Mouse (Mus musculus): Measurements from ENCODE around the gene Anapc15-ps. TPM values are rescaled to one million over a fixed set of nuclear protein-coding genes. Genes with fewer than 3 reads are reported as not detected.
"Not testable (repeated sequence)": the region's sequence is repeated elsewhere in the genome, so short reads cannot be mapped to it uniquely, and the experiment has no call there.

The Anapc15-ps gene
- total RNA-seq, 1 experiment from 2014 or later = not detected

DNA sequence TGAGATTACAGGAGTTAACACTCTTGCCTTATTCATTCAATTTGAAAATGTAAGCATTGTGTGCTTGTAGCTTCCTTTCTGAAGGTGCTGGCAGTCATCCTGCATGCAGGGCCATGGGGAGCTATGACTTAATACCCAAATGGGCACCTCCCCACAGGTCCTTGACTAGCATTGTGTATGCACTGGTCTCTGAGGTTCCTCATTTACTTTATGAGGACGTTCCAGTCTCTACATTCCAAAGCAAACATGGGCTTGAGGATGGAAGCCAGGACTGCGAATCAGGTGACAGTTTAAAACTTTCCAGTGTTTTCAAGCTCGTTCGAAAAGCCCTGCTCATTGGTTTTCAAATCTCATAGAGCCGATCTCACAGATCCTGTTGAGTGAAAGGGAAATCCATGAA is 21.1 kb downstream of the Anapc15-ps start:
- no peak for ATAC-seq (replicated peaks in 1 of 2; ENCODE audit: insufficient read depth in 1 of 2, low FRiP score in 2 of 2, low TSS enrichment in 1 of 2, low read depth in 1 of 2, poor library complexity in 2 of 2, severe bottlenecking in 2 of 2)

- no peak for ATAC-seq (replicated peaks in 1 of 2; ENCODE audit: insufficient read depth in 1 of 2, low FRiP score in 2 of 2, low TSS enrichment in 1 of 2, low read depth in 1 of 2, poor library complexity in 2 of 2, severe bottlenecking in 2 of 2)
Measured at GRCm38 (mm10) chr10:95648326-95648888, 24.8 kb downstream of the Anapc15-ps start.

- peak in 1 of 2 experiments; percentile 53; a peak in 1 of 4 replicates for ATAC-seq (replicated peaks in 1 of 2; ENCODE audit: insufficient read depth in 1 of 2, low FRiP score in 2 of 2, low TSS enrichment in 1 of 2, low read depth in 1 of 2, poor library complexity in 2 of 2, severe bottlenecking in 2 of 2)
Measured at GRCm38 (mm10) chr10:95647128-95647527, 26.1 kb downstream of the Anapc15-ps start.

GRCm38 (mm10) chr10:95646576-95646975 is 26.7 kb downstream of the Anapc15-ps start:
- no peak for ATAC-seq (replicated peaks in 1 of 2; ENCODE audit: insufficient read depth in 1 of 2, low FRiP score in 2 of 2, low TSS enrichment in 1 of 2, low read depth in 1 of 2, poor library complexity in 2 of 2, severe bottlenecking in 2 of 2)

DNA sequence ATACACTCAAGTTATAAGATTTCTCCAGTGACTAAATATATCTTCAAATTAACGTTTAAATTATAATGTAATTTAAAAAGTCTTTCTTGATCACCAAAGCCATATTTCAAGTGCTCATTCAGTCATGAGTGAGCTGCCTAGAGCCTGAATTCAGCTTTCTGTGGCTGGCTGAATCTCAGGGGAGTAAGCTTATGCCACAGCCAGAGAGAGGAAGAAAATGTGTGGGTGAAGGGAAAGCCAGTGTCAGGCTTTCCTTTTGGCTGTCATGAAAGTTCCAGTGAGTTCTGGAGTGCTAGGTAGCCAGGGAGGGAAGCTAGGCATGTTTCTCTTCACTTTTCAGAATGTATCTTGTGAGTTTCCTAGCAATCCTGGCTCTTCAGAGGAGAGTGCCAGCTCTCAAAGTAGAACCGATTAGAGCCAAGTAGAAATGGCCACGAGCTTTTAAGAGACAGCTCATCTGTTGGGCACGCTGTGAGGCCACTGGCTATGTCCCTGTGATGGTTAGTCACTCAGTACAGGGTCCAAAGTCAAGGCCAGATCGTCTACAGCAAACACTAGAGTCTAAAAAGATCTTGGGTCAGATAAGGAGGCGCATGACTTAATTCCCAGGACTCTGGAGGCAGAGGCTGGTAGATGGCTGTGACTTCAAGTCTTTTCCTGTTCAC is 29.4 kb downstream of the Anapc15-ps start:
- no peak for ATAC-seq (replicated peaks in 1 of 2; ENCODE audit: insufficient read depth in 1 of 2, low FRiP score in 2 of 2, low TSS enrichment in 1 of 2, low read depth in 1 of 2, poor library complexity in 2 of 2, severe bottlenecking in 2 of 2)

GRCm38 (mm10) chr10:95643042-95643441 is 30.2 kb downstream of the Anapc15-ps start:
- ATAC-seq (replicated peaks in 1 of 2; ENCODE audit: insufficient read depth in 1 of 2, low FRiP score in 2 of 2, low TSS enrichment in 1 of 2, low read depth in 1 of 2, poor library complexity in 2 of 2, severe bottlenecking in 2 of 2) = no peak

GRCm38 (mm10) chr10:95641335-95641734 is 31.9 kb downstream of the Anapc15-ps start:
- ATAC-seq (replicated peaks in 1 of 2; ENCODE audit: insufficient read depth in 1 of 2, low FRiP score in 2 of 2, low TSS enrichment in 1 of 2, low read depth in 1 of 2, poor library complexity in 2 of 2, severe bottlenecking in 2 of 2) = no peak

DNA sequence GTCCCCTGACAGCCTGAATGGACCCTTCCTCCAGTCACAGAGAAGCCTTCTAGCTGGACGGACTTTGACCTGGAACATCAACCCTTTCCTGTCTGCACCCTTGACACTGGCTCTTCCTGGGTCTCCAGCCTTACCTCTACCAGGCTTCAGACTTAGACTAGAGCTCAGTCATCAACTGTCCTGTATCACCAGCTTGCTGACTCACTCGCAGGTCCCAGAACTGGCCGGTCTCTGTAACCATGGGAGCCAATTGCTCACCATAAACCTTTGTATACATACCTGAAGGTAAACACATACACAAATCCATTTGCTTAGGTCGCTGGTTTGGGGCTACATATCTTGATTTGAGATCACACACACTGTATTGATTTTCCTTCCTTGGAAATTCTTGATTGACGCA is 33.8 kb downstream of the Anapc15-ps start:
- ATAC-seq (replicated peaks in 1 of 2; ENCODE audit: insufficient read depth in 1 of 2, low FRiP score in 2 of 2, low TSS enrichment in 1 of 2, low read depth in 1 of 2, poor library complexity in 2 of 2, severe bottlenecking in 2 of 2) = no peak

DNA sequence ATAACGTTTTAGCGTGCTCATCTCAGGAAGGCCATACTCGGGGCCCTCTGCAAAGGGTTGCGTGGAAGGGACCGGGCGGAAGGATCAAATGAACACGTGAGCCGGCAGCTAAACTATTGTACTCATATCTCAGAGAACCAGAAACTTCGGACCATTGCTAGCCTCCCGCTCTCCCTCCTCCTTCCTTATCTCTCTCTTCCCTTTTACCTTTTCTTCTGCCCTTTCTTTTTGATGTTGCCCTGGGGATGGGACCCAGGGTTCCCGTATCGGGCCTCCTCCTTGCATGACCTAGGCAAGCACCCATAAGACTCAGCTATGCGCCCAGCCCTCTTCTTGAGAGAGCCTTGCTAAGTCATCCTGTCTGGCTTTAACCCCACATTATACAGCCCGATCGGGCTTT is 38.5 kb downstream of the Anapc15-ps start:
- ATAC-seq (replicated peaks in 1 of 2; ENCODE audit: insufficient read depth in 1 of 2, low FRiP score in 2 of 2, low TSS enrichment in 1 of 2, low read depth in 1 of 2, poor library complexity in 2 of 2, severe bottlenecking in 2 of 2) = no peak; a peak in 1 of 4 replicates

- ATAC-seq (replicated peaks in 1 of 2; ENCODE audit: insufficient read depth in 1 of 2, low FRiP score in 2 of 2, low TSS enrichment in 1 of 2, low read depth in 1 of 2, poor library complexity in 2 of 2, severe bottlenecking in 2 of 2) = peak; percentile 49 to 85; a peak in 2 of 4 replicates
Measured at GRCm38 (mm10) chr10:95634261-95634660, 39.0 kb downstream of the Anapc15-ps start.

GRCm38 (mm10) chr10:95631568-95631967 is 41.7 kb downstream of the Anapc15-ps start:
- no peak for ATAC-seq (replicated peaks in 1 of 2; ENCODE audit: insufficient read depth in 1 of 2, low FRiP score in 2 of 2, low TSS enrichment in 1 of 2, low read depth in 1 of 2, poor library complexity in 2 of 2, severe bottlenecking in 2 of 2)

DNA sequence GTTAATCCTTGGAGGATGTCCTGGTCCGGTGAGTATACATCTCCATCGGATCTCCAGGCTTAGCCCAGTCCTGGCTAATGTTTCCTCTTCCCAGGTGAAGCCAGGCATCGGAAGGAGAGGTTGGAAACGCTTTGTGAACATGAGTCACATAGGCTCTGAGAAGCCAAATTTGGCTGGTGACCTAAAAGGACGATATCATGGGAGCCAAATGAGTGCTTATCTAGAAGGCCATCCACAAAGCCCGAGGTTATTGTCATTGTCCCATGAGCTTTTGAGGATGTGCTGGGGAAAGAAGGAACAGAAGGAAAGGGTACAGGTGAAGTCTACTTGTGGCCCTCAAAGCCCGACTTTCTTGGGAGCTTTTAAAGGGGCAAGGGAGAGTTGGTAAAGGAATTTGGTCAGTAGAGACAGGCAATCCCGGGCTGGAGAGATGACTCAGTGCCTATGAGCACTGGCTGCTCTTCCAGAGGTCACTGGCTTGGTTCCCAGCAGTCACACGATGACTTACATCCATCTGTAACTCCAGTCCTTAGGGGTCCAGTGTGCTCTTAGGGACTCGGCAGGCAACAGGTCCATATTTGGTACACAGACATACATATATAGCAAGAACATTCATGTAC is 42.4 kb downstream of the Anapc15-ps start:
- no peak for ATAC-seq (replicated peaks in 1 of 2; ENCODE audit: insufficient read depth in 1 of 2, low FRiP score in 2 of 2, low TSS enrichment in 1 of 2, low read depth in 1 of 2, poor library complexity in 2 of 2, severe bottlenecking in 2 of 2)

- not testable (repeated sequence) for ATAC-seq (replicated peaks in 1 of 2; ENCODE audit: insufficient read depth in 1 of 2, low FRiP score in 2 of 2, low TSS enrichment in 1 of 2, low read depth in 1 of 2, poor library complexity in 2 of 2, severe bottlenecking in 2 of 2)
Measured at GRCm38 (mm10) chr10:95630166-95630565, 43.1 kb downstream of the Anapc15-ps start.

DNA sequence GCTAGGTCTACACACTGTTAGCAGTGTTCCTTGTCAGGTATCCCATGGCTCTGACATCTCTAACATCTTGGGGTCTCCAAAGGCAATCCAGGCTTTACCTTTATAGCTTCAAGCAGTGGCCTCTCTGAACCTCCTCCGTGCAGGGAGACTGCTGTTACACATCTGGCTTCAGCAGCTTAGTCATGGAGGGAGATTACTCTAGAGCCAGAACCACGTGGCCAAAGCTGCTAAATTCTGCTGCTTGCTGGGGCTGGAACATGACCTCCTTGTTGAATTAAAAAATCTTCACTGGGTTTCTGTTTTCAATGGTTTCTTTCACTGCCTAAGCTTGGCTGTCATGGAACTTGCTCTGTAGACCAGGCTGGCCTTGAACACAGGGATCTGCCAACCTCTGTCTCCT is 44.9 kb downstream of the Anapc15-ps start:
- ATAC-seq (replicated peaks in 1 of 2; ENCODE audit: insufficient read depth in 1 of 2, low FRiP score in 2 of 2, low TSS enrichment in 1 of 2, low read depth in 1 of 2, poor library complexity in 2 of 2, severe bottlenecking in 2 of 2) = no peak

DNA sequence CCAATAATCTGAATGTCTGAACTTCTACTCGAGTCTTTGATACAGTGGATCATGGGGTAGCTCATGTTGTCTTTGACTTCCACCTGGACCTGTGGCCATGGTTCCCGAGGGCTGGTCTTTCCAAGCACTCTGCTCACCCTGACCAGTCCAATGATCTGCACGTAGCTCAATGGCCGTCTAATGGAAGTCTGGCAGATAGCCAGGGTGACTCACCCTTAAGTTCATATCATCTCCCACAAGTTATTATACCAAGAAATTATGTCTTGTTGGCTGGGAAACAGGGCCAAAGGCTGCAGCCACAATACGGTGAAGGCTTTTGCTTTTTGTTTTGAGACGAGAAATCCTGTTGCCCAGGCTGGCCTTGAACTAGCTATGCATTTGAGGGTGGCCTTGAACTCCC is 45.9 kb downstream of the Anapc15-ps start:
- no peak for ATAC-seq (replicated peaks in 1 of 2; ENCODE audit: insufficient read depth in 1 of 2, low FRiP score in 2 of 2, low TSS enrichment in 1 of 2, low read depth in 1 of 2, poor library complexity in 2 of 2, severe bottlenecking in 2 of 2)

GRCm38 (mm10) chr10:95625300-95625699 is 48.0 kb downstream of the Anapc15-ps start:
- ATAC-seq (replicated peaks in 1 of 2; ENCODE audit: insufficient read depth in 1 of 2, low FRiP score in 2 of 2, low TSS enrichment in 1 of 2, low read depth in 1 of 2, poor library complexity in 2 of 2, severe bottlenecking in 2 of 2) = no peak

DNA sequence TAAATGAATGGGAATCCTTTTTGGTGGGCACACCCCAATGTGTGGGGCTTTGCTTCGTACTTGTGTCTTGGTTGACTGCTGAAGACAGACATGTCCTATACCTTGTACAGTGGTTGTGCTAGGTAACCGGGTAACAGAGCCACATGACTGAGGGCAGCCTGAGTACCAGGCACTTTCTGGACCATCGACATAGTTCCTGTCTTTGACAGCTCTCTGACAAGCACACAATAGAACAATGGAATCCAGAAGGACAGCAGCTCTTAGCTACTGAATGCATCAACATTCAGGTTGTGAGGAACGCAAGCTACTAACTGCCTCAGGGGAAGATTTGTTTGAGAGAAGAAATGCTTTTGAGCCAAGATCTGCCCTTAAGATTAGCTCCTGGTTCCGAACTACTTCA is 49.2 kb downstream of the Anapc15-ps start:
- no peak for ATAC-seq (replicated peaks in 1 of 2; ENCODE audit: insufficient read depth in 1 of 2, low FRiP score in 2 of 2, low TSS enrichment in 1 of 2, low read depth in 1 of 2, poor library complexity in 2 of 2, severe bottlenecking in 2 of 2)

- no peak for ATAC-seq (replicated peaks in 1 of 2; ENCODE audit: insufficient read depth in 1 of 2, low FRiP score in 2 of 2, low TSS enrichment in 1 of 2, low read depth in 1 of 2, poor library complexity in 2 of 2, severe bottlenecking in 2 of 2)
Measured at GRCm38 (mm10) chr10:95623518-95623905, 49.7 kb downstream of the Anapc15-ps start.

Measured in hematopoietic stem cell, adult 5-6 weeks (primary cell).